Mouse (Mus musculus) left cerebral cortex, postnatal 36 days (tissue): ENCODE measurements around the gene Ccl9. TPM values are rescaled to one million over a fixed set of nuclear protein-coding genes. Genes with fewer than 3 reads are reported as not detected.

ENCODE experiments used
- DNase-seq, 2 experiments: peaks; one replicate each; pipeline ENCODE4 v3.0.0; 2021 to 2022; ENCODE audit warnings: low spot score in 2 of 2, mixed read lengths in 1 of 2
- intact Hi-C: fragments of 180-260 bp; cut with DNase I; formaldehyde crosslinking; loops from one replicate; pipeline ENCODE4 v1.15.1; 2025
- total RNA-seq, 2 experiments: library from RNA; stranded (reverse); gene quantifications; 2 replicates each; pipeline ENCODE4 v1.2.3; 2021

Ccl9 gene
- total RNA-seq, 2 experiments from 2014 or later, result 3.3 to 5.6 TPM

DNA sequence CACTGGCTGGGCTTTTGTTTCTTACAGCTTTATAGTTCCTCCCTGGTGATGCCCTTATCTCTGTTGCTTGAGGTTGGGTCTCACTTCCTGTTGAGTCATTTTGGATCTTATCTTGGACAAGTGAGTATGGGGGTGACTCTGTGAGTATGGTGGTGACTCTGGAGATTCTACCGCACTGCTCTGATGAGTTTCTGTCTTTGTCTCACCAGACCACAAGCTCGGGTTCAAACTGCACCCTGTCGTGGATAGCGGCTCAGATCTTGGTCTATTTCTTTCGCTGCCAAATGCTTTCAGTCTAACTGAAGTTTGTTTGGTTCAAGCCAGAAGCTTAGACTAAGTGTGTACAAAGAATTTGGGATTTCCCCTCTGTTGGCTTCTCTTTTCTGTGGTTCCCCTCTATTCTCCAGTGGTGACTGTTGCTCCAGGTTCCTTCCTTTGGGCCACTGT is 28.2 kb downstream of the Ccl9 start:
- intact Hi-C loops, result no loop called here
- no peak for DNase-seq

DNA sequence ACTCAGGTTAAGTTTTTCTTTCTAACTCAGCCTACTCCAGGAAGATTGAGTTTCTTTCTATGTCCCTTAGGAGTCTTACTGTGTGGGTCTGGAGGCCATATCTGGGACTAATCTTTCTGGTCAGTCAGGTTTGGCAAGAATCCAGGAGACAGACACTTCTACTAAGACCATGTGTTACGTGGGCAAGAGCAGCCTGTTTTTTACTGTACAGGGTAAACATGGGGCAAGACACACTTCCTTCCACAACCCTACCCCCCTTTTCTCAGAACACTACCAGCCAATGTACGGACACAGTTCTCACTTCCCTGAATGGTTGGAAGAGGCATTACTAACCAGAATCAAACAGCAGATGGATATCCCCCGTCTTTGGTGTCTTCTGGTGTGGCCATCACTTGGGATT is 34.2 kb downstream of the Ccl9 start:
- intact Hi-C loops, result no loop called here
- DNase-seq, result no peak

- DNase-seq, result no peak
Measured at GRCm38 (mm10) chr11:83541415-83541814, 37.0 kb downstream of the Ccl9 start.

DNA sequence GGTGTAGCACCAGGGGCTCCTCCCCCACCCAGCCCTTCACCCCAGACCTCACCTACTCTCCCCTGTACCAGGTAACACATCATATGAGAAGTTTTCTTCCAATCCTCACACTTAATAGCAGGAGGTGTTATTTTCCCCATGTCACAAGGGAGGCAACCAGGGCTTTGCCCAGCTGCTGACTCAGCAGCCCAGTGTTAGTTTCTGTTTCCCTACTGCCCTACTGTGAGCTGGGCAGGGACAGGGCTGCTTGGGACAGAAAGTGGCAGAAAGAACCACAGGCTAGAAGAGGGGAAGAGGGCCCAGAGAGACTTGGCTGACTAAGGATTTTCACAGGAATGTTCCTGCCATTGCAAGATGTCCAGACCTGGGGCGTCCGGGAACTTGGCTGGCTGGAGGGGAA is 37.5 kb downstream of the Ccl9 start:
- intact Hi-C loops, result no loop called here
- no peak for DNase-seq

More at GRCm38 (mm10) chr11:83541415-83541814, 37.0 kb downstream of the Ccl9 start:
- intact Hi-C loops, result no loop called here

DNA sequence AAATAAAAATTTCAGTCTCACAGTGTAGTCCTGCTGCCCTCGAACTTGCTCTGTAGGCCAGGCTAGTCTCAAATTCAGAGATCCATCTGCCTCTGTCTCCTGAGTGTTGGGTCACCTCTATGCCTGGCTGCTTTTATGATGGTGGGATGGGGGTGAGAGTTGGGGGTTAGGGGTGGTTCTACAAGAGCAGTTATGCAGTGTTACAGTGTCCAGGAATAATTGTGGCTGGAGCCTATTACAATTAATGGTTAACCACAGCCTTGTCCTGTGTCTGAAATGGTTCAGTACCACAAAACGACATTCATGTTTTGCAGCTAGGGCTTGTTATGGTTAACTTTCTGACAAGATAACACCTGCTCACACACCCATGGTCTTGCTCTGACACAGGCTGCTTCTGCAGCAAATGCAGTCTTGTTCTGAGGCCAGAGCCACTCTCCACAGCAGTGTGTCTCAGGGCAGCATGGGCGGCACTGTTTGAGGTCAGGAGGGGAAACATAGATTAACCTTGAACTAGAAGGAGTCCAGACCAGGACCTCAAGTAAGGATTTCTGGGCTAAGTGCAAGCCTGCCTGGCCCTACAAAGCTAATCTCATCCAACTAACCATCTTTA is 39.6 kb downstream of the Ccl9 start:
- intact Hi-C loops, result no loop called here
- DNase-seq, result no peak

GRCm38 (mm10) chr11:83536831-83537230 is 41.6 kb downstream of the Ccl9 start:
- no peak for DNase-seq
- intact Hi-C loops, result no loop called here

GRCm38 (mm10) chr11:83534609-83535423 is 43.6 kb downstream of the Ccl9 start:
- intact Hi-C loops, result no loop called here
- peak; percentile 53 to 70 for DNase-seq

GRCm38 (mm10) chr11:83534143-83534542 is 44.3 kb downstream of the Ccl9 start:
- intact Hi-C loops, result no loop called here
- no peak for DNase-seq

GRCm38 (mm10) chr11:83533192-83533591 is 45.2 kb downstream of the Ccl9 start:
- no peak for DNase-seq
- intact Hi-C loops, result no loop called here

DNA sequence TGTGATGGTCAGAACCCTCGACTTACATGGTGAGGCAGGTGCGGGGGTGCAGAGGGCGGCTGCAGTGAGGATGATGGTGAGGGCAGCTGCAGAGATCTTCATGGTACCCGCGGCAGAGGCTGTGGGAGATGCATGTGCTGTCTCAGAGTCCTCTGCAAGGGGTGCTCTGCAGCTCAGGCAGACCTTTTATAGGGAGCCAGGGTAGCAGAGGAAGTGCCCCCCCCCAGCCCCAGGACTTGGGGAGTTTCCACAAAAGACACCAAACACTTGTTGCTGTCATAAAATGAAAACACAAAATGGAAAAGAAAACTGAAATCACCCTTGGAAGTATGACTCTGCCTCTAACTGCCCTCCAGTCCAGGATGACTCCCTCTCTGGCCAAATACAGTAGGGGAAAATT is 48.1 kb downstream of the Ccl9 start, which contains the start of gene Ccl5:
TSS of gene Ccl5 (minus strand) at position 159 of the 400 bp plus-strand sequence.
- intact Hi-C loops, result no loop called here
- no peak for DNase-seq

GRCm38 (mm10) chr11:83529024-83529423 is 49.4 kb downstream of the Ccl9 start:
- intact Hi-C loops, result no loop called here
- peak; percentile 10 to 18 for DNase-seq

Other genes starting within 250 kb of the Ccl9 start
- gene Rasl10b, start 169.5 kb downstream of the Ccl9 start, total RNA-seq, result 100 to 1,000 TPM; 255 to 263 TPM
- gene Gas2l2, start 149.2 kb downstream of the Ccl9 start, total RNA-seq, result not detected
- gene 1700020L24Rik, start 141.0 kb downstream of the Ccl9 start, total RNA-seq, result under 1 TPM in 1 of 2 experiments, not detected in 1; 0.54 TPM
- 1 to 10 TPM; 3.5 to 5.1 TPM for gene Mmp28, start 115.6 kb downstream of the Ccl9 start, total RNA-seq
- 10 to 100 TPM; 44.2 to 72.7 TPM for gene Taf15, start 105.5 kb downstream of the Ccl9 start, total RNA-seq
- gene Heatr9, start 56.5 kb downstream of the Ccl9 start, total RNA-seq, result not detected
- not detected for gene Ccl5, start 48.1 kb downstream of the Ccl9 start, total RNA-seq
- gene Ccl6, start 14.5 kb upstream of the Ccl9 start, total RNA-seq, result 1 to 10 TPM; 1.4 to 1.6 TPM
- not detected for gene Rpl9-ps1, start 67.0 kb upstream of the Ccl9 start, total RNA-seq
- not detected for gene Ccl3, start 70.7 kb upstream of the Ccl9 start, total RNA-seq
- not detected for gene Ccl4, start 83.9 kb upstream of the Ccl9 start, total RNA-seq
- gene Wfdc17, start 125.4 kb upstream of the Ccl9 start, total RNA-seq, result not detected
- gene Wfdc18, start 130.4 kb upstream of the Ccl9 start, total RNA-seq, result 1 to 10 TPM; 1.2 to 1.4 TPM
- not detected for gene Wfdc21, start 168.3 kb upstream of the Ccl9 start, total RNA-seq
- 10 to 100 TPM; 12.0 to 19.3 TPM for gene Heatr6, start 175.1 kb upstream of the Ccl9 start, total RNA-seq